Mouse (Mus musculus): ENCODE results near the gene Zfp644.

Gene Zfp644

DNA sequence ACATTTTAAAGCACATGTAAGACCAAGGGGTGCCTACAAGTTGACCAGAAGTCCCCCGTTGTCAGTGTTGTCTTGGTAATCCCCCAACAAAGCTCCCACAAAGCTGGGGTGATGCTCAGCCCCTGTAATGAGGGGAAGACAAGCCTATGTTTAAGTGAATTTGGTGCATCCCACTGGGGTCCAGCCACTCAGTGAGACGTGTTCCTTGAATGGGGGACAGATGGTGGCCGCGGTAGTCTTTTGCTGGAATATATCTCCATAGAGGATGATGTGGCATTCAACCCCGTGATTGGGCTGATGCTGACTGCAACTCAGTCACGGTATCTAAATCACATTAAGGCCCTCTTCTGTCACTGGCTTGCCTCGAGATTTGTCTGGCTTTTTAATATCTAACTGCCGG, 97.6 kb downstream of the Zfp644 start:
- no peak for DNase-seq (ENCODE audit: extremely low read depth, insufficient read length, low spot score)

DNA sequence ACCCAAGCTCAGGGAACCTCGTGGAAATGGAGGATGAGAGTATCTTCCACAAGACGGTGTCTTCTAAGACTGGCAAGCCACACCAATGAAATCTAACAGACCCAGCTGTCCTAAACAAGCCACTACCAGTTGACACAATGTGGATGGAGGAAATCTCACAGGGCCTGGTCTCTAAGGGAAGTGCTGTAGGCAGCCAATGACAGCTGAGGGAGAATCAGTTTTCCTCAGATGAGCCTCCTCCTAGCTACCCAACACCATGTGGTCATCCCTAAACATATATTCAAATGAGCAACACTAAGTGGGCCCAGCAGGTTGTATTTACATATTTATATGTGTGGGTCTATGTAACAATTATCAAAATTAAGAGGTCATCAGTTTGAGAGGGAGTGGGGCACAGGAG, 99.6 kb downstream of the Zfp644 start:
- DNase-seq (ENCODE audit: extremely low read depth, insufficient read length, low spot score) = no peak

DNA sequence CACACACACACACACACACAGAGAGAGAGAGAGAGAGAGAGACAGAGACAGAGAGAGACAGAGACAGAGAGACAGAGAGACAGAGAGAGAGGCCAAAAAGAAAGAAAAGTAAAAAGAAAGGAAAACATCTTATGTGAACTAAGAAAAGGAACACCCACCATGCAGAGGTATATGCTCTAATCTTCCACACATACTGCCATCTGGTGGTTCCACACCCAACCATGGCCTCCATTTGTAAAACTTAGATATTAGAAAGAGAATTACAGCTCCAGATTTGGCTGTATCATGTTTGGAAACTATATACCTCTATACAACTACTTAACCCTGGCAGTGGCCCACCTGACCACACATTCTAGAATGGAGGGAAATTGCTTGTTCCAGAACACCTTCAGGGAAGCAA, 102.7 kb downstream of the Zfp644 start:
- no peak for DNase-seq (ENCODE audit: extremely low read depth, insufficient read length, low spot score)

DNA sequence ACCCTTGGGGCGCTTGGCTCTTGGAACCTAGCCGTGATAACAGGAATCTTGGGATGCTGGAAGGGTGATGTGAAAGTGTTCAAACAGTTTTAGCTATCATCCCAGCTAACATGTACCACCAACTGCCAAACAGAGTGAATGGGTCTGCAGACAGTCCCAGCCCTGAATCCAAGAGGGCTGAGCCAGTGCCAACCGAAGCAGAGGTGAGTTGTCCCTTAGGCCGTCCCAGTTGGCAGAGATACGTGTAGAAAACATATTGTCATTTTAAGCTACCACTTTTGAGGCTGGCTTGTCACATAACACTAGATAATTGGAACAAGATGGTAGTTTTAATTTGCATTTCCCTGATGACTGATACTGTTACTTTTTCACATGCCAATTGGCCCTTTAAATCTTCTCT, 106.4 kb downstream of the Zfp644 start:
- no peak for DNase-seq (ENCODE audit: extremely low read depth, insufficient read length, low spot score)

- no peak for DNase-seq (ENCODE audit: extremely low read depth, insufficient read length, low spot score)
These were observed 107.4 kb downstream of the Zfp644 start for GRCm38 (mm10) chr5:106589670-106590069.

GRCm38 (mm10) chr5:106589006-106589405, 108.1 kb downstream of the Zfp644 start:
- no peak for DNase-seq (ENCODE audit: extremely low read depth, insufficient read length, low spot score)

- no peak for DNase-seq (ENCODE audit: extremely low read depth, insufficient read length, low spot score)
These were observed 116.1 kb downstream of the Zfp644 start for GRCm38 (mm10) chr5:106580943-106581342.

DNA sequence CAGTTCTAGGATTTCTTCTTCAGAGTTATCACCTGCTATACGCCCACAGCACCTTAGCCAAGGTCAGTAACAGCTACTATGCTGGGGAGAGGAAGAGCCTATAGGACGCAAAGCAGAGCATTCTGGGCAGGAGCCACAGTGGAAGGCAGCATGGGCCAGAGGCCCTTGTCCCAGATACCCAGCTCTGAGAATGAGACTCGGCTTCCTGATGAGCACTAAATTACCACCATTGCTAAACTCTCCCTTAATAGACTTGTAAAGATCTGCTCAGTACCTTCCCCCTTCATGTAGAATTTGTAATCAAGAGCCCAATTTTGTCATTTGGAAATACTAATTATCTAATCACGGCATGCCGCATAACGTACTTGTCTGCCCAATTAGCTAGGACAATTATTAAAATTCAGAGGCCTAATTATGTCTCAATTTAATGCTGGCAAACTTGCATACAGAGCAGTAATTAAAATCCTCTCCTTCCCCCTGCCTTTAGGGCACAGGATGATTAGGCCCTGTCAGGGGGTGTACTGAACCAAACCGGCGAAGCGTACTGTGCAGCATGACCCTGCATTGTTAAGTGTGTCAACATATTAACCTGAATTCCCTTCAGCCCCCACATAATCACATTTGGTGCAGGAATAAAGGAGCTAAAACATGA, 119.7 kb downstream of the Zfp644 start:
- DNase-seq (ENCODE audit: extremely low read depth, insufficient read length, low spot score) = no peak

DNA sequence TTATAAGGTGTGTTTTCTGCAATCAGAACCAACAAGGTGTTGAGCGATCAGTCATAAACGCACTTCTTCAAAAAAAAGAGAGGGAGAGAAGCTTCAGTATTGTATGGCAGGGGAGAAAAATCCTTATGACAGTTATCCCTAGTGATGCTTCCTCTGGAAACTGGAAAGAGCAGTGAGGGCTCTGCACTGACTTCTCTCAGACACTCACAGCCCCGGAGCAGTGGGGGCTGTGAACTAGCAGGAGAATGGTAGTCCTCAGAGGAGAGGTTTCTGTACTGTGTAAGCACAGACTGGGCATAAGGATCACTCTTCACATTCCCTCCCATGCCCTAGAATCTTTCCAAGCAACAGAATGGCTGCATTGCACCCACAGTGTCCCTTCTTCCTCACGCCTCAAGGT, 122.0 kb downstream of the Zfp644 start:
- DNase-seq (ENCODE audit: extremely low read depth, insufficient read length, low spot score) = no peak

GRCm38 (mm10) chr5:106574560-106574946, 122.5 kb downstream of the Zfp644 start:
- no peak for DNase-seq (ENCODE audit: extremely low read depth, insufficient read length, low spot score)

GRCm38 (mm10) chr5:106573742-106574559, 123.1 kb downstream of the Zfp644 start:
- no peak for DNase-seq (ENCODE audit: extremely low read depth, insufficient read length, low spot score)

Data from 3134 (cell line).